Mouse (Mus musculus): ENCODE measurements around the gene Mtfp1.
"Not testable (repeated sequence)": the region's sequence is repeated elsewhere in the genome, so short reads cannot be mapped to it uniquely, and the experiment has no call there.

The Mtfp1 gene

GRCm38 (mm10) chr11:4114541-4114940, 19.3 kb upstream of the Mtfp1 start:
- DNase-seq, result not testable (repeated sequence)

DNA sequence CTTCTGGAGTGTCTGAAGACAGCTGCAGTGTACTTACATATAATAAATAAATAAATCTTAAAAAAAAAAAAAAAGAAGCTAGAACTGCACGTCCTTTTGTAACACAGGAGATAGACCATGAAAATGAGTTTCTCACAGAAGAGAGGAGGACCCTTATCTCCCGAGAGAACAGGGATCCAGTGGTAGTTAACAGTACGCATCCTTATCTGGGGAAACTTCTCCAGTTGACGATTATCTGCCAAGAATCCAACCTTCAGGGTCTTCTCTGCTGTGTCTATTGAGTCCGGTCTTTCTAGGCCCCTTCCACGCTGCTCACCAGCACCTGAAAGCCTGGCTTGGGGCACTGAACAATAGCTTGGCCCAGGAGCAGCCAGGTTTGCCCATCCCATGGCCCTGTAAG, 18.7 kb upstream of the Mtfp1 start:
- no peak for DNase-seq

GRCm38 (mm10) chr11:4113496-4113895, 18.3 kb upstream of the Mtfp1 start:
- no peak for DNase-seq

DNA sequence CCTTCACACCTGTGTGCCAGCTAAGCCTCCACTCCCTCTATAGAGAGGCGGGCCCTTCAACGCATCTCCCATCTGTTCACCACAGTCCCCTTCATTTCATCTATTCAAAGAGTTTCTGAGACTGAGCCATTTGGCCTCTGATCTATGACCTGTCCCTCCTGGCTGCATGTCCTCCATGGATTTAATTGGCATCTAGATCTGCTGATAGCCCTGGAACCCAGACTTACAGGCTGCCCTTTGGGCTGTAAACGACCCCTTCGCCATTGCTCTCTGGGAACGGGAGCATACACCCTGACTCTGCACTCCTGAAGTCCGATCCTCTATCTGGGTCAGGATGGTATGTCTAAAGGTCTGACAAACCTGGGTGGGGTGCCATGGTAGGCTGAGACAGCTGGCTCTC, 17.6 kb upstream of the Mtfp1 start:
- DNase-seq, result no peak

- no peak for DNase-seq
Observed at GRCm38 (mm10) chr11:4112033-4112432, 16.8 kb upstream of the Mtfp1 start.

- no peak for DNase-seq
Observed at GRCm38 (mm10) chr11:4108691-4109090, 13.4 kb upstream of the Mtfp1 start.

GRCm38 (mm10) chr11:4107901-4108300, 12.7 kb upstream of the Mtfp1 start:
- not testable (repeated sequence) for DNase-seq

GRCm38 (mm10) chr11:4105444-4105843, 10.2 kb upstream of the Mtfp1 start:
- DNase-seq, result no peak

DNA sequence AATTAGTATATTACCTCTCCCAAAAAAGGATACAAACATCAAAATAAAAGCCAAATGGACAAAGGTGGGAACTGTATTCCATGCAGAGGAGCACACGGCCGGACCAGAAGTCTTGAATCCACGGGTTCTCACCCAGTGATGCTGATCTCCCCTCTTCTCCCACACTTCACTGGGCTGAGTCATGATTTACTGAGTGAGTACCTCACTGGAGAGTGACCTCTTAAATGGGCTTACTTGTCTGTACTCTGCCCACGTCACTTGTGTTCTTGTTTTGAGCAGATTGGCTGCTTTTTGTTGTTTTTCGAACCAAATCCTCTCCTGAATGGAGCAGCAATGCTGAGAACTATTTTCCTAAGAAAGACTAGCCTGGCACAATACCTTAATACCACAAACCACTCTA, 9.7 kb upstream of the Mtfp1 start:
- no peak for DNase-seq

- DNase-seq, result no peak
Observed at GRCm38 (mm10) chr11:4103522-4103921, 8.3 kb upstream of the Mtfp1 start.

DNA sequence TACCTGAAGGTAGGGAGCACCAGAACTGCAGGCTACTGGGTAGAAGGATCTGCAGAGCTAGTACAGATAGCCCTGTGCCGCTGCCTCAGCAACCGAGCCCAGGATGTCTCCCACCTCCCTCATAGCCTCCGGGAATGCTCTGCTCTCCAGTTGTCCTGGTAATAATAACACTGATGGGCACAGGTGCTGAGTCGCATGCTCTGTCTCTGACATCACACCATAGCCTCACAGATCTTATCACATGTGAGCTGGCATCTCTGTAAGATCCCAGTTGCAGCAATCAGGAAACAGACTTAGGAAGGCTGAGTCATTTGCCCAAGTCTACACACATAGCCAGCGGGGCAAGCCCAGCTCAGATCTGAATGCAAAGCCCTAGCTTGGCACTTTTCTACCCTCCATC, 6.6 kb upstream of the Mtfp1 start:
- no peak for DNase-seq

DNA sequence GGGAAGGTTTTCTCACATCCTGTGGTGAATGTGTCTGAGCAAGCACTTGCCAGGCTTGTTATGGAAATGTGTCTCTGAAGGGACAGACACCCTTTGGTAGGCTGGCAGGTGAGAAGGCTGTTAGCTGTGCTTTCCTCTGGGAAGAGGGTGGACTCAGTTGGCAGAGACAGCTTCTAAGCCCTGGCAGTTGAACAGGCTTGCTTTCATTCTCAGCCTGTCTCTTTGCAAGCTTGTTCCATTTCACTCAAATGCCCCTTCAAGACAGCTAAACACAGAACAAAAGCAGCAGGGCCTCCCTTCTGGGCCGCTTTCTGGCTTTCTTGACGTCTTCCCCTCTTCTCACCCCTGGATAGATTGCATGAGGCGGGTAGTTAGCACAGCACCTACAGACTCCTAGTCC, 4.2 kb upstream of the Mtfp1 start:
- DNase-seq, result no peak

DNA sequence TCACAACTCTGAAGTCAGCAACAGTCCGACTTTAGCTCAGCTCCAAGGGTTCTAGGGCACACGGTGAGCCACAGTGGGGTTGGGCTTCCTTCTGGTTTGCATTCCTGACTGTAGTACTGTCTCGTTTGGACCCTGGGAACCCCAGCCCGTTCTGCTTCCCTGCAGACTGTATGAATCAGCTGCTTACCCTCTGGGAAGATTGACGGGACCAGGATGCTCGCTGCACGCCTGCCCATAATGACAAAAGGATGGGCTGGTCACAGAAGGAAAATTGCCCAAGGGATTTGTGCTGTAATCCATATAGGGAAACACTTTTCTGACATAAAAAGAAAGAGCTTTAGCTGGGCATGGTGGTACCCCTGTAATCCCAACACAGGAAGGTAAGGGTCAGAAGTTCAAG, 3.6 kb upstream of the Mtfp1 start:
- DNase-seq, result no peak

DNA sequence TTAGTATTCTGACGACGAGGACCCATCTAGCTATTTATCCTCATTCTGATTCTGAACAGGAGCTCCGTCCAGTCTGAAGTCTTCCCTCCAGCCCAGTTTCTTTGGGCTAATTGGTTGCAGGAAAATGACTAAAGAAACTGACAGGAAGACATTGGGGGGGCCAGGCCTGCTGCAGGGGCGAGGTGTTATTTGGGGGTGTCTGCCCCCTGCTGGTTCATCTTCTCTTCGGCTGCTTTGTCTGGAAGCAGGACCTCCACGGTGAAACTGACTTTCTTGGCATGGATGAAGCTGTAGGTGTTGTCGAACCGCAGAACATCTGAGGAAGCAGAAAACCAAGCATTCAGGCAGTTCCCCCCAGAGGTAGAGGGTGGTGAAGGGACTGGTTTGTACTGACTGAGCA, 2.9 kb upstream of the Mtfp1 start:
- DNase-seq, result no peak

- peak in 1 of 2 experiments; percentile 51 for DNase-seq
Observed at GRCm38 (mm10) chr11:4097091-4097621, 1.9 kb upstream of the Mtfp1 start.

GRCm38 (mm10) chr11:4096054-4096984, 1.1 kb upstream of the Mtfp1 start:
- peak; percentile 99 for DNase-seq

- DNase-seq, result peak; percentile 68 to 78
Observed at GRCm38 (mm10) chr11:4094378-4095170, 671 bp downstream of the Mtfp1 start.

DNA sequence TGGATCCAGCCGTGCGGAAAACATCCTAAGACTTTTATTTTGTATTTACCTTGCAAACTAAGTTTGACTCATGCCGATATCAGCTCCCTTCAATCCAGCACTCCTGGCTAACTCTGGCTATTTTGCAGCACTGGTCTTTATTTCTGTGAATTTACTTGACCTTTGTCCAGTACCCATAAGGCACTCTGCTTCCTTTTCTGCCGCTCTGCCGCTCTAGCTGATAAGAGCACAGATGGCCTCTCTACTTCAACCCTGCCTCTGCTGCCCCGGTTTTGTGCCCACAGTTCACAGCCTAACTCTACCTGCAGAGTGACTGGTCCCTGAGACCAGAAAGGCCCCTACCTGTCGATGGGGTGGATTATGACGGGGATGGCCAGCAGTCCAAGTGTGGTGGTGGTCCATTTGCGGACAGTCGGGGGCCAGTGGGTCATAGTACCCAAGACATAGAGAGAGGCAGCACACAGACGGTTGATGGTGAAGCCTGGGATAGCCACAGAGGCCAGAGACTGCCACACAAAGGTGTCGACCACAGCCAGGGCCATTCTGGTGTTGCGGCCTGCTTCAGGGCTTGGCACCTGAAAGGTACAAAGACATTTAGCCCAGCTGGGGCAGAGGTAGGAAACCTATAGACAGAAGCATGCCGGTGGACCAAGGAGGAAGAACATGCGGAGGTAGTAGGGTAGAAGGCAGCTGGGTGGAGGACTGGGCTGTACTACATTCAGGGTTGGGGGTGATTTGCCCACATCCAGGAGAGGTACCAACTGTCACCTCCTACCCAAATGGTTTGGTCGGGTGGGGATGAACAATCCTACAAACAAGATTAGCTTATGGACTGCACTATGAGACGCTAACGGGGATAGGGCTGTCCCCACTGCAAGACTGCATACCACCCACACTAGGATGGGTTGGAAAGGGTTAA, 1.5 kb downstream of the Mtfp1 start:
- DNase-seq, result peak in 1 of 2 experiments; percentile 14

DNA sequence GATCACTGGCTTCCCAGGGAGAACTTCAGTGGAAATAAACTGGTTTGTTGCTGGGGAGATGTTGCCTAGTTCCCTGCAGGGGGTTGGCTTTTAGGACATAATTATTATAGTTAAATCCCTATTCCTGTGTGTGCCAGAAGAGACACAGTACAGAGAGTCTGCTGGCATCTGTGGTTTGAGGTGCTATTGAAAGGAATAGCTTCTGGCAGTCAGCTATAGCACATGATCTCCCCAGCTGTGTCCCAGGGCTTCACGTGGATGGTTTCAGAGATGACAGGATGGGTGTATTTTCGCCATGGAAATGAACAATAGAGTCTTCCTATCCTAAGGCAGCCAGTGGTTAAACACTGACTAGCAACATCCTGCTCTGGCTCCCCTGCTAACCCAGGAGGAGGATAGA, 8.0 kb downstream of the Mtfp1 start:
- no peak for DNase-seq

DNA sequence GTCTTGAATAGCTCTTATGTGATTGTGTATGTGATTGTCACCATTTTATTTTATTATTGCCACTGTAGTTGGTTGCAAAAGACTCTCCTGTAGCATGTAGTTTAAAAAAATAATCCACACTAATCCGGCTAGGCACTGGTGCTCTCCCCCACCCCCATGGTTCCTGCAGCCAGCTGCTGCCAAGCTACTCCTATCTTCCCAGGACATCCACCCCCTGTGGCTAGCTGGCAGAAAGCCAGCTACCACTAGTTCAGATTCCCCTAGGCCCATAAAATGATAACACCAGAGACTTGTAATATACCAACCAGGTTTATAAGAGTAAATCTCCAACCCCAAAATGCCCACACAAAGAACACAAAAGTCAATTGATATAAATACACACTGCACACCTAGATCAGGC, 9.0 kb downstream of the Mtfp1 start:
- DNase-seq, result peak in 1 of 2 experiments; percentile 37

DNA sequence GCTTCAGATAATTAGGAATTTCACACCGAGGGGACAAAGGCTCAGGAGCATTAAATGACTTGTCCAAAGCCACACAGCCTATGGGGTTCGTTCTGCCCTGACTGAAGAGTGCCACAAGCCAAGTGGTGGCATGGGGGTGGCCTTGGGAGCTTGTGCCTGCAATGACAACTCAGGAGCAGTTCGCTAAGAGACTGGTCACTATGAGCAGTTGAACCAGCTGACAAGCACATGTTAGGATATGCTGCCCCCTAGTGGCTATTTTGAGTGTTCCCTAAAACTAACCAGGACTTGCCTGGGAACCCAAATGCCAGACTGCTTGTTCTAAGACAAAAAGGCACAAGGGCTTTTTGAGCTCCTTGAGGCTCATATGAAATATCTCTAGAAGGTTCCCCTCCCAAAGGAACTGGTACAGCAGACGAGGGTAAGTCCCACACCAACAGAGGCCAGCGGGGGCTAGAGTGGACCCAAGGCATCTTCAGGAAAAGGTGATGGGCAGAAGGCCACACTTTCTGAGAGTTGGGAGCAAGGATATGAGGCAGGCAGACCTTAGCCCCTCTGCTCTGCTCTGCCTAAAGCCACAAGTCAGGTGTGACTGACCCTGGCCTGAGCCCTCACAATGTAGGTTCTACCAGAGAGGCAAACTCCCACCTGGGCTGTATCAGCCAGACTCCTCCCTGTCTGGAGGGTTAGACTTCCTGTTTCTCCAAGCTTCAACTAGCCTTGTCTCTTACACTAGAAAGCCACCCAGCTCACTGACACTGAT, 11.7 kb downstream of the Mtfp1 start:
- peak; percentile 45 to 73 for DNase-seq

- DNase-seq, result peak; percentile 59 to 77
Observed at GRCm38 (mm10) chr11:4080219-4080618, 15.0 kb downstream of the Mtfp1 start.

Measured in cerebellum, postnatal 25 days (tissue).